Mouse (Mus musculus) kidney, adult 2 months (tissue): ENCODE measurements around the gene Prss21.

Source experiments
- CTCF ChIP-seq: fragments of 200-500 bp; conservative IDR thresholded peaks from 2 replicates; pipeline ENCODE4 v1.5.1; 2011; ENCODE audit warnings: low read depth, mild to moderate bottlenecking, control low read depth, low read length, moderate library complexity, mixed read lengths; ENCODE audit not compliant: insufficient read depth, insufficient read length
- POLR2A ChIP-seq: fragments of 200-500 bp; IDR thresholded peaks from one replicate; pipeline ENCODE4 v1.6.1; 2011; ENCODE audit warnings: low read depth, low read length, control low read depth

DNA sequence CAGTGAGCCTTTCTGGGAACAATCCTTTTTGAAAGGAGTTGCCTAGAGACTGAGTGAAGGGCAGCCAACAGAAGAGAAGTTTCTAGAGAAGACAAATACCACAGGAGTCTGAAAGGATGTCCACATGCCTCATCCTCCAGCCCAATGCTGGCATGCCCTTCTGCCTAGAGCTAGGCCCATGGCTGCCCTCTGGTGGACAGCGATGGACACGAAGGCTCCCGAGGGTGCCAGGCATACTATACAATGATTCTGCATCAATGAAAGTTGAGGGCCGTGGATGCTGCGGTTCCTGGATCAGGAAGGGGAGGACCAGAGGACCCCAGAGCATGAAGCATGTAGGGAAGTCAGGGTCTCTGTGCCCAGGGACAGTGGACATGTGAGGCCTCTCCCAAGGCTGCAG, 14.6 kb upstream of the Prss21 start:
- TF ChIP-seq CTCF = peak; percentile 75
- no peak for TF ChIP-seq POLR2A
